Mouse (Mus musculus) liver, embryonic 14.5 days (tissue): Measurements from ENCODE around the gene Pla2g12b.

Experiments
- CTCF ChIP-seq: IDR thresholded peaks from 2 replicates; pipeline ENCODE4 v1.5.1; 2016; ENCODE audit warnings: antibody characterized with exemption, low read depth, control low read depth
- EP300 ChIP-seq: IDR thresholded peaks from 2 replicates; pipeline ENCODE4 v1.6.1; 2016; ENCODE audit warnings: antibody characterized with exemption, low read depth

DNA sequence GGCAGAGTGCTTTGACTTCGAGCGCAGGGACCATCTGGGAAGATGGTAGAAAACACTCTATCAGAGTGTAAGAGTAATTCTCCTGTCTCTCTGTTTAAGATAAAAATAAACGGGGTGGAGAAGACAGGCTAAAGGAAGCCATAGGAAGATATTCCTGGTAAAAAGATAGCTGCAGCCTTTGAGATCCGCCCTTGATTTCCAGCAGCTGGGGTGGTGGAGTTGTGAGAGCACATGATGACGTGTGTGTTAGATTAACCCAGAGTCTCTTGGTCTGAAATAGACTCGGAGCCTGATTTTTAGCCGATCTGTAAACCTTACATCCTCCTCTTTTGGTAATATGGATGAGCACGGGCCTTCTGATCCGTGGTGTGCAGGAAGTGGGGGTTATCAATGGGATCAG lies 44.1 kb downstream of the Pla2g12b start:
- TF ChIP-seq CTCF (no peak), EP300 (no peak)
